Mouse (Mus musculus): Measurements from ENCODE around the gene Kat14.
A peak's percentile ranks its signal among the peaks of the same experiment; 100 is the strongest.
"Not testable (repeated sequence)": the region's sequence is repeated elsewhere in the genome, so short reads cannot be mapped to it uniquely, and the experiment has no call there.

Gene Kat14

DNA sequence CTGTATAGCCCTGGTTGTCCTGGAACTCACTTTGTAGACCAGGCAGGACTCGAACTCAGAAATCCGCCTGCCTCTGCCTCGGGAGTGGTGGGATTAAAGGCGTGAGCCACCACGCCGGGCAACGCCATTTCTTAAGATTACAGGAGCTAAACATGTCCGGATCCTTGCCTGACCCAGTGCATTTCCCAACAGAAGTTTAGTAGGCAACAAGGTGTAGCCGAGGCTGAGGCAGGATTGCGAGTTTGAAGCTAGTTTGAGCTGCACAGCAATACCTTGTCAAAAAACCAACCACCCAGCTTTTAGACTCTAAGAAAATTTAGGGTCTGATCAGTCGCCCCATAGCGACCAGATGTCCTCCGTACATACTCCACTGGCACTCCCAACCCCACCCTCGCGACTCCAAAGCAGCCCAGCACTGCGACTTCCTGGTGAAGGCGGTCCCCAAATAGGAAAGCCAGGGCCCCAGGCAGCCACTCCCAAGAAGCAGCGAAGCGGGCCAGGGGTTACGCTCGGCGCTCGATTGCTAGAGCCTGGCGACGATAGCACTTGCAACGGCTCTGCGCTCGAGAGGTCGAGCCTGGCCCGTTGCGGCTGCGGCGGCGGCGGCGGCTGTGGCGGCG lies at the start of gene Kat14, which contains the start of gene Pet117:
TSS of gene Kat14 (plus strand) at position 584 of the 620 bp plus-strand sequence.
TSS of gene Pet117 (plus strand) at position 597 of the 620 bp plus-strand sequence.
- DNase-seq (ENCODE audit: low spot score) = peak; percentile 81

DNA sequence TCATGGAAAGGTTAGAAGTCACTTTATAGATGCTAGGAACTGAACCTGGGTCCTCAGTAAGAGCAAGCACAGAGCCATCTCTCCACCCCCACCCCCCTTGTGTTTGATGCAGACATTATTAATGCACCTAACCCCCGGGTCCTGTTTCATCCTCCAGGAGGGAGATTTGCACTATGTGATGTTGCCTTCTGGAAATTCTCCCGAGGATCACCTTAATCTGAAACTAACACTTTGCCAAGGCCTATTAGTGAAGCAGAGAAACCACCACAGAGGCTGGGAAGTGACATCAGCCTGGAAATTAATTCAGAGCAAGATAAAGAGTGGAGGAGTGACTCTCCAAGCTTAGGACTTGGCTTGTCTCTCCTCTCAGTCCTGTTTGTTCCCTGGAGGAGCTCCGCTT lies 44.6 kb upstream of the Kat14 start:
- no peak for DNase-seq (ENCODE audit: low spot score)

DNA sequence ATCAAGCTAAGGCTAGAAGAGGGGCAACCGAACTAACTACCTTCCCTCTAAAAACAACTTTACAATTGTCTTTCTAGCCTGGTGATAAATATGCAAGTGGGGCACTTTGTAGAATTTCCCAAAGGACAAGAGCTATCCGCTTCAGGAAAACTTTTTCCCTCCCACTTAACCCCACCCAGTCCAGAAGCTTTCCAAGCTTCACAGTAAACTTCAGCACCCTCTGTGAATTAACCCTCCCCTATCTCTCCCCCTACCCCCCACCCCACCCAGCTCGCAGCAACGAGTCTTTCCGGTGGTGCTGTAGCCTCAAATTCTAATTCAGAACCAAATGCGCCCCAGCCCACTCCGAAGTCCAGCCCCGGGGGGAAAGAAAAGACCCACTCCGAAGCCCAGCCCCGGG lies 39.3 kb upstream of the Kat14 start:
- no peak for DNase-seq (ENCODE audit: low spot score)

DNA sequence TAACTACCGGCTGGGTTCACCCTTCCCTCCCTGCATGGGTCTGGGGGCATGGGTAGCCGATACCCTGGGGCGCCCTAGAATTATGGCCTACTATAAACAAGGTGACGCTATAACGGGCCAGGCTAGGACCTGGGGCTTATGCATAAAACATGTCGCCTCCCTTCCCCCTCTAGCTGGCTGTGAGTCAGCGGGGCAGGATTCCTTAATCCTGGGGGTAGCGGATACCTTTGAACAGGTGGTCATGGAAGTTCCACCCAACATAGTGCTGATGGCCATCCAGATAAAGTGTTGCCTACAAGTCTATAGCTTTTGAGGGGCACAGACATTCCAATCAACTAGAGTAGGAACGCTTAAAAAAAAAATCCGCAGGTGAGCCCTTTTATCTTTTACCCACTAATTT lies 38.8 kb upstream of the Kat14 start:
- no peak for DNase-seq (ENCODE audit: low spot score)

DNA sequence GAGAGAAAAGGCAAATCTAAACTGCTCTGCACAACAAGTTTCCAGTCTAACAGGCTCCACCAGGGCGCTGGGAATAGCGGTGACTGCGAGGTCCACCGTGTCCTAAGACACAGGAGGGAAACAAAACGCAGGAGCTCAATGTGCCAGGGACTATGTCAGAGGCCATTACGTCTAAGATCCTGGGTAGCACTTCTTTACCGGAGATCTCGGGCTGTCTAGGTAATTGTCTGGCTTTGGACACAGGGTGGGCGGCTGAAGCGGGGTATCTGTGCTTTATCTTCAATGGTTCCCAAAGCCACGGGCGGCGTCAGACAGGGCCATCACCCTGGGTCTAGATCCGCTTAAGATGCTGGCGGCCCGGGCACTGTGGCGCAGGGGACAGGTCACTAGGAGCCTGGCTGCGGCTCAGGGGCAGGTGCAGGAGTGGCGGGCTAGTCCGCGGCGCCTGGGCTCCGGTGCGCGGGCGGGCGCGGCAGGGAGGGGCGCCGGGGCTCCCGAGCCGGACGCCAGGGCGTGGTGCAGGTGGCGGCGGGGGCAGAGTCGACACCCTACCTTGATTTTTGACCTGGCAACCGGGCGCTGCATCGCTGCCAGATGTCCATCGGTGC lies 38.3 kb upstream of the Kat14 start:
- no peak for DNase-seq (ENCODE audit: low spot score)

DNA sequence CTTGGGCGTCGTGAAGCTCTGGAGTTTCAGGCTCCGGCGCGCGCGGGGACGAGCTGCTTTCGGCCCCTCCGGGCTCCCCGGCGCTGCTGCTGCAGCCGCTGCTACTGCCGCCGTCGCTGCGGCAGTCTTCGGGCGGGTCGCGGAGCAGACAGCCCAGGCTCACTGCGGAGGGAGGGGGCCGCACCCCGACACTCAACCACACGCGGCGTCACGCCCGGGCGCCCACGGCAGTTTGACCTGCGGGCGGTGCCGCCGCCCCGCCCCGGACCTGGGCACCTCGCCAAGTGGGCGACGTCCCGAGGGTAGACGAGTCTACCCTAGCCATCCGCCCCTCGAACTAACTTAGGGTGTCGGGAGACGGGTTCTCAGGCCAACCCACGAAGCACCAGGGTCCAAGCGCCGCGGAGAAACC lies 37.8 kb upstream of the Kat14 start:
- DNase-seq (ENCODE audit: low spot score) = no peak

DNA sequence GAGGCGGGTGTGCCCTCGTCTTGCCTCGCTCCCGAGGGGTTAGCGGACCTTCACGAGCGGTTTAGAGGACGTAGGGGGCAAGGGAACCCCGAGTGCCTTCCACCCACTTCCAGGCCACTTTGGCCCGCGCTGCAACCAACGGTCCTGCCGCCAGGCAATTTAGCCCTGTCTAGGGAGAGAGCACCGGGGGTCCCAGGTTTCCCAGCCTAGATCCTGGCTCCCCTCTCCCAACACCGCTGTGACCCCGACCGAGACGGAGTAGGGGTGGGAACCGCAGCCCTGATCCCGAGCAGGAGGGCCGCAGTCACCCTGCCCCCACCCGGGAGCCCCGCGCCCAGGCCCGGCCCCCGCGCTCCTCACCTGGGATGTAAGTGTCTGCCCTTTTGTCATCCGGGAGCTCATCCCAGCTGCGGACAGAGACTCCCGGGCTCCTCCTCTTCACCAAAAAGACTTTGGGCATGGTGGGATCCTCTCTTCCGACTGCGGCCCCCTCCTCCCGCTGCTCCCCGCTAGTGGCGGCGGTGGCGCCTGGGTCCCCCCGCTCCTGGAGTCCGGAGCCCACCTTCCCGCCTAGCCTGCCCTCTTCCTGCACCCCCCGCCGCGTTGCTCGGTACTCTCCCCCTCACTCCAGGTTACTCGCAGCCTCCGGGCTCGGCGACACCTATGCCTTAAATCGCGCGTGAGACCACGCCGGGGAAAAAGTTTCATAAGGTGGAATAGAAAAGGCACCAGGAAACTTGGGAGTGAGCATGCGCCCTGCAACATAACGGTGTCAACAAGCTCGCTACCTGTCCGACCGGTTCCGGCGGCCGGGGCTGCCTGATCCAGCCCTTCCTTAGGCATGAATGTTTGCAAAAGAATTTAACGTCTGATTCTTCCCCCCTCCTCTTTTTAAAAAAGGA lies 37.1 kb upstream of the Kat14 start, which contains the start of gene Ovol2:
TSS of gene Ovol2 (minus strand) at position 746 of the 902 bp plus-strand sequence.
- DNase-seq (ENCODE audit: low spot score) = no peak

DNA sequence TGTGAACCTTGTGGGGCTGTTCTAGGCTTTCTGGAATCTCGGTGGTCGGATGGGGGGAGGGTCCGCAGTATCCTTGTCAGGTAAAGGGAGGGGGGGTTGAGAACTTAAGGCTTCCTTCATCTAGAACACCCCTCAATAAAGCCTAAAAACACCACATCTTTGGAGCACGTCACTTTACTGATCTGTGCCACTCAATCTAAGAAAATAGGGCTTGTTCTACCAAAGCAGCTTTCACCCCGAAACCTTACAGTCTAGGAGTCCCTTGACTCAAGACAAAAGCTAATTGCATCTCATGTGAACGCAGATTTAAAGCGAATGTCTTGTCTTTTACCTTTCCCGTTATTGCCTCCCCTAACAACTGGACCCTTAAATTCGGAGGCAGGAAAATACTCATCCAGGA lies 36.3 kb upstream of the Kat14 start:
- DNase-seq (ENCODE audit: low spot score) = no peak

DNA sequence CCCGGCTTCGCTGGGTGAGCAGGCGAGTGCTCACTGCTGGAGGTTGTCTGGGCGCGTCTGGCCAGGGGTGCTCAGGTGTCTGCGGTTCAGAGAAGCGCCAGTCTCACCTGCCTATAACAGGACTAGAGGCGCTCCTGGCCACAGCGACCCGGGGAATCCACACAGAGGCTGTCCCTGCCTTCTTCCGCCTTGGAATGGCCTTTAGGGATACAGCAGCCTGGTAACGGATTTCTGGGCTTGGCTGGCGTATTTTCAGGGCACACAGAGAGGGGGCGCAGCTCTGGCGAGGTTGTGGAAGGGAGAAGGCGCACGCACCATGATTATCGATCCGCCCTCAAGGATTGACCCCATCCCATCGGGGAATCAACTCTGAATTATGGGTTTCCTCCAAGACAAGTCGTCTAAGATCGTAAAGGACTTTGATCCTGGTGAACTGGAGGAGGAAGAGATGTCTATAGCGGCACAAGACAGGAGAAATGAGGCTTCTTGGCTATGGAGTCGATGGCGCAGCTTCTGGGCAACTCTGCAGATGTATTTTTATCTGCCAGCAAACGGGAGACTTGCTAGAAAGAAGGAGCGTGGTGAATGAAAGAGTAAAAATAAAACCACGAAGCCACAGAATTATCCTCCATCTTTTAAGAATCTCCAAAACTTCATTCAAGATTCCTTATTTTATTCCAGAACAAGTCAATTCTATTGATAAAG lies 35.5 kb upstream of the Kat14 start:
- DNase-seq (ENCODE audit: low spot score) = no peak

DNA sequence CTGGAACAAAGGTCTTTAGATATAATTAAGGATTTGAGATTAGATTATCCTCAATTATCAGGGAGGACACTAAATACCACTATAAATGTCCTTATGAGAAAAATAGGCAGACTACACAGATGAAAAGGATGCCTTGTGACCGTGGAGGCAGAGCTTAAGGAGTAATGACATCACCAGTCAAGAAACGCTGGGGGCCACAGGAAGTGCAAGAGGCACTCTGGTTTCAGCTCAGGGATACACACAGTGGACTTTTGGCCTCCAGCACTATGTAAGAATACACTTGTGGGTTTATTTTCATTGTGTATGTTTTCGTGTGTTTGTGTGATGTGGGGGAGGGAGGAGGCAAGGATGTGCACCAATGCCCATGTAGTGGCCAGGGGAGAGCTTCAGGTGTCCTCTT lies 31.6 kb upstream of the Kat14 start:
- DNase-seq (ENCODE audit: low spot score) = no peak

DNA sequence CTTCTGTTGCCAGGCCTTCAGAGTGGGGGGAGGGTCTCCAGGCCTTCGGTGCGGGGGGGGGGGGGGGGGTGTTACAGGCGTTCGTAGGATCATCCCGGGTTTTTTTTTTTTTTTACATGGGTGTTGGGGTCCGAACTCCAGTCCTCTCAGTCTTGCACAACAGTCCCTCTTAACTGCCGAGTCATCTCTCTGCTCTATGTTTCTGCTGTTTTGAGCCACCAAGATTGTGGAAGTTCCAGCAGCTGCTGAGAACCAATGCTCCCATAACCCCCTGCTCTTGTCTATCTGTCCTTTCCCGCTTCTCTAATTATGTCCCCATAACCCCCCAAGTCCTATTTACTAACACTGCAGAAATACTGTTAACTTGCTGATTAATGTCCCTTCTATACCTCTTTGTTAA lies 31.1 kb upstream of the Kat14 start:
- no peak for DNase-seq (ENCODE audit: low spot score)

DNA sequence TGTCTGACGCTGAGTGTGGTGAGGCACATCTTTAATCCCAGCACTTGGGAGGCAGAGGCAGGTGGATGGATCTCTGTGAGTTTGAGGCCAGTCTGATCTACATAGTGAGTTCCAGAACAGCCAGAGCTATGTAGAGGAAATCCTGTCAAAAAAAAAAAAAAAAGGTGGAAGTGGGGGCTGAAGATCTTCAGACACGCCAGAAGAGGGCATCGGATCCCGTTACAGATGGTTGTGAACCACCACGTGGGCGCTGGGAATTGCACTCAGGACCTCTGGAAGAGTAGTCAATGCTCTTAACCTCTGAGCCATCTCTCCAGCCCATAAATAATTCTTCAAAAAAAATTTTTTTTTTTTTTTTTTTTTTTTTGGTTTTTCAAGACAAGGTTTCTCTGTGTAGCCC lies 30.6 kb upstream of the Kat14 start:
- DNase-seq (ENCODE audit: low spot score) = not testable (repeated sequence)

DNA sequence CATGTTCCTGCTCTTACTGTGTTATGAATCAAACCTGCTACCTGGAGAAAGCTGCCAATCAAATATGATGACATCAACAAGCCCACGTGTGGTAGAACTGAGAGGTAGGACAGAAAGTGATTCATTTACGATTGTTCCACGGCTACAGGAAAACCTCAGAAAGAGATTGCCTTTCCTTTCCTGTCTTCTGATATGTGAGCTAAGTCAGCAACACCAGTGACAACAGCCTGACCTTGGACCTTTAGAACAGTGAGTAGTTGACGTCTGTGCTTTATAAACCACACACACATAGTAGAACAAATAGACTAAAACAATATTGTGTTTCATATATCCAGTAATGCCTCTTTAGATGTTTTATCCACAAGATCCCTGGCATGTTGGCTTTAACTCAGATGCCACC lies 25.6 kb upstream of the Kat14 start:
- DNase-seq (ENCODE audit: low spot score) = no peak

DNA sequence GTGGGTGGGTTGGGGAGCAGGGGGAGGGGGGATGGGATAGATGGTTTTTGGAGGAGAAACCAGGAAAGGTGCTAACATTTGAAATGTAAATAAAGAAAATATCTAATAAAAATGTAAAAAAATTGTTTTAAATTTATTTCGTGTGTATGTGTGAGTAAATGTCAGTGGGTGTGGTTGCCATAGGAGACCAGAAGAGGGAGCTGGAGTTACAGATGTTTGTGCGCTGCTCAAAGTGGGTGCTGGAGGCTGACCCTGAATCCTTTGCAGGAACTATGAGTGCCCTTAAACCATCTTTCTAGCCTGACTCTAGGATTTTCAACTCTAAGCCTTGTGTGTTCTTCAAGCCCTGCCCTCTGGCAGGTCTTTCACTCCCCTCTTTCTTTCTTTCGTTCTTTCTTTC lies 20.3 kb upstream of the Kat14 start:
- no peak for DNase-seq (ENCODE audit: low spot score)

DNA sequence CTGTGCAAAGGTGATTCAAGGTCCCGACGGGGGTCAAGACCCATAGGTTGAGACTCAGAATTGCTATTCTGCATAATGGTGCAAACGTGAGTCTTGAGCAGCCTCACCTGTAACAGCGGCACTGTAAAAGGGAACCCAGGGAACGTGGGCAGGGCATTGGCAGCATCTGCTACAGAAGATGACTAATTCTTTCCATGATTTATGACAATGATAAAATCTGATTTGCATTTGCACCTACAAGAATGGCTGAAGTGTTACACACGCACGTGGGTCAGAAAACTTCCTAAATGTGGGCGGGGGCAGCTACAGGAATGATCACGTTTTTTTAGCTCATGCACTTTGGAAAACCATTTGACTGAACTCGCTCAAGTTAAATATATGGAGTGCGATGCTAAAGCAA lies 15.9 kb upstream of the Kat14 start:
- no peak for DNase-seq (ENCODE audit: low spot score)

DNA sequence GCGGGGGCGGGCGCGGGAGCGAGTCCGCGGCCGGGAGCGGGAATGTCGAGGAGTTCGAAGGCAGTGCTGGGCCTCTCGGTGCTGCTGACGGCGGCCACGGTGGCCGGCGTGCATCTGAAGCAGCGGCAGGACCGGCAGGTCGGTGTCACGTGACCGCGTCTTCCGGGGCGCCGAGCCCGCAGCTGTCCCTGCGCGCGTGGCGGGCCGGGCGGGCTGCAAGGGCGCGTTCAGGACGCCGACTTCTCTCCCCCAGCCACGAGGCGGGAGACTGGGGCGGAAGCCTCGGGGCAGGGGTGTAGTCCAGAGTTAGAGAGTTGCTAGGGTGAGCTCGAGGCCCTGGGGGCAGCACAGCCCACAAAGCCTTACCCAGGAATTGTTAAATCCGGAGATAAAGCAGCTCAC lies 238 bp downstream of the Kat14 start:
- DNase-seq (ENCODE audit: low spot score) = peak; percentile 77

DNA sequence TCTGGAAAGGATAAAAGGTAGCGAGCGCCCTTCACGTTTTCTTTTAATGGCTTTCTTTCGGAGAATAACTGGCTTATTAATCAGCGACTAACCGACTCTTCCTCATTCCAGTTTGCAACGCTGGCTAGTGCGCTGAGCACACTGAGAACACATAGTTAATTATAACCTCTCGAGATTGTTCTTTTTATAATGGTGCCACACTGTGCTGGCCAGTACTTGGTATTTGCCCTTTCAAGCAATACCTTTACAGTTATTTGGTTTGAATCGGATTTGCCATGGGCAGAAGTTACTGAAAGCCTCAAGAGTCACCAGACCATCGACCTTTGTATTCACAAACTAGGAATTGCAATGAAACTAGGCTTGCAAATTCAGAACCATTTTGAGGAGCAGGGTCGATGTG lies 728 bp downstream of the Kat14 start:
- no peak for DNase-seq (ENCODE audit: low spot score)

DNA sequence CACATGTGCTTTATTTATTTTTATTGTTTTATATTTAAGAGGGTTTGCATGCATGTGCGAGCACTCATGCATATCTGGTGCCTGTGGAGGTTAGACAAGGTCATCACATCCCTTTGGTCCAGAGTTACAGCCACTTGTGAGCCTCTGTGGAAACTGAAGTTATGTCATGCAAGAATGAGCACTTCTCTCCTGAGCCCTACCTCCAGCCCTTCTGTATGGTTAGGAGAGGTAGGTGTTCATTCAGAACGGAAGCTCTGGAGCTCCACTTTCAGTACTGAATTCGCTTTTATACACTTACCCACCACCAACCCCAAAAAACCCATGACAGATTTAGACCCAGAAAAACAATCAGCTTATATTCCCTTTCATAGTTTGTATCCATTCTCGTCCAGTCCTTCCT lies 2.8 kb downstream of the Kat14 start:
- DNase-seq (ENCODE audit: low spot score) = no peak

DNA sequence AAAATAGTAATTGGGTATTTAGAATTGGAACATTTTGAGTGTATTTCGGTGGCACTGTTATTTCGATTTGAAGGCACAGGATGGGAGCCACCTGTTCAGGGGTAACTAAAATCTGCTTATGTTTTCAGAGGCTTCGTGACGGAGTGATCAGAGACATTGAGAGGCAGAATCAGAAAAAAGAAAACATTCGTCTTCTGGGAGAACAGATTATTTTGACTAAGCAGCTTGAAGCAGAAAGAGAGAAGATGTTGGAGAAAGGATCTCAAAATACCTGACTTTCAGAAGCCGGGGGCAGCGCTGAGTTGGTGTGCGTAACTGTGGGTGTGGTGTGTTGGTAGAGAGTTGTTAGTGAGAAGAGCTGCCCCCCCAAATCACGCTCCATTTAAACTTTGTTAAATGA lies 4.3 kb downstream of the Kat14 start:
- no peak for DNase-seq (ENCODE audit: low spot score)

DNA sequence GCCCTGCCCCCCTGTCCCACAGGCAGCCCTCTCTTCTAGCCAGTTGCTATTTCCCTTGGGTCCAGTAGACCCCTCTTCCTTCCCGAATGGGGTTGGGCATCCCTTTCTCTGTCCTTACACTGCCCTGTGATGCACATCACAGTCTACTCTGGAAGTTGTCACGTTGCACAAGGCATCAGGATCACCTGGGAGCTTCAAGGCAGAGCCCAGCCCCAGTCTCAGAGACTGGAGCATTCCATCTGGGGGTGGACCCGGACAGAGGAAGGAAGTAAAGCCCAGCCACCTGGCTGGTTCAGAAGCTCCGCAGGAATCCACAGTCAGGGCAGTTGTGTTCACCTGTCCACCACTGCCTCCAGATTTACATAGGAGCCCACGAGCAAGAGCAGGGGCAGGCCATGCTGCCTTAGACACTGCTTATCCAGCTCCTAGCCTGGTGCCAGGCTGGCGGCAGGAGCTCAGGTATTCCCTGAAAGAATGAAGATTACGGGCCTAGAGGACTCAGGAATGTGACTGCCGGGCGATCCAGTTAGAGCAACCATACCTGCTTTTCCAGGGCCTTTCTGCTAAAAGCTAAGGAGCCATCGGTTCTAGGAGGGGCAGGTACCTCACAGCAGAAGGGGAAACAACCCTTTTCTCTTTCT lies 6.4 kb downstream of the Kat14 start:
- DNase-seq (ENCODE audit: low spot score) = no peak

DNA sequence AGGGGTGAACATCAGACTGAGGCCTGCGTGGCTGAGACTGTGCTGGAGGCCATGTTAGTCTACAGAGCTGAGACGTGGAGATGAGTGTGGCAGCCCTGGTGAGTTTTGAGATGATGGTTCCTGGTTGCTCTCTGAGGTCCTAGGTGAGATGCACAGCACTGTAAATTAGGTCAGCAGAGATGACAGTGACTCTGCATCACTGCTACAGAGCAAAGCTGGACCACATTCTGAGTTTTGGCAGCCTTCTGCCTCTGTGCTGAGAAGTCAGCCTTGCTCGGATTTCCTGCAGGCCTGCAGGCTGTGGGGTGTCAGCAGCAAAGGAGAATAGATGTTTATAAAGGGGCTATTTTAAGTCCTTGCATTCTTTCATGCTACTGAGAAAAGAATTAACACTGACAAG lies 12.5 kb downstream of the Kat14 start:
- DNase-seq (ENCODE audit: low spot score) = no peak

DNA sequence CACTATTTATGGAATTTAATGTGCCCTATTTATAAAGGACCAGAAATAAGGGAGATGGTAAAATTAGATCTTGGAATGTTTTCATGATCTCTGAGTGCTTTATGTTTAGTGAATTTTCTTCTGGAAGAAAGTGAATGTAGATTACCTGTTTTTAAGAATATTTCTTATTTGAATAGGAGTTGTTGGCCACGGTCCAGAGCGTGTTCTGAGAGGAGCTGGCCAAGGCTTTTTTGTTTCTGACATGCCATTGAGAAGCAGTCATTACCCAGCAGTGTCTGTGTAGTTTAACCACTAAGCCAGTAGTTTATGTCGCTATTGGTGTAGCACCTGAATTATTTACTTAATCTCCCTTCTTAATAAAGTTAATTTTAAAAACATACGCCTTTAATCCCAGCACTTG lies 13.0 kb downstream of the Kat14 start:
- DNase-seq (ENCODE audit: low spot score) = no peak
